Mouse (Mus musculus) cerebellum, postnatal 36 days (tissue): Measurements from ENCODE around the gene Il33.

Experiments
- DNase-seq, 2 experiments: peaks; one replicate each; pipeline ENCODE4 v3.0.0; 2021 to 2022; ENCODE audit warnings: mixed read lengths in 2 of 2

Gene Il33

DNA sequence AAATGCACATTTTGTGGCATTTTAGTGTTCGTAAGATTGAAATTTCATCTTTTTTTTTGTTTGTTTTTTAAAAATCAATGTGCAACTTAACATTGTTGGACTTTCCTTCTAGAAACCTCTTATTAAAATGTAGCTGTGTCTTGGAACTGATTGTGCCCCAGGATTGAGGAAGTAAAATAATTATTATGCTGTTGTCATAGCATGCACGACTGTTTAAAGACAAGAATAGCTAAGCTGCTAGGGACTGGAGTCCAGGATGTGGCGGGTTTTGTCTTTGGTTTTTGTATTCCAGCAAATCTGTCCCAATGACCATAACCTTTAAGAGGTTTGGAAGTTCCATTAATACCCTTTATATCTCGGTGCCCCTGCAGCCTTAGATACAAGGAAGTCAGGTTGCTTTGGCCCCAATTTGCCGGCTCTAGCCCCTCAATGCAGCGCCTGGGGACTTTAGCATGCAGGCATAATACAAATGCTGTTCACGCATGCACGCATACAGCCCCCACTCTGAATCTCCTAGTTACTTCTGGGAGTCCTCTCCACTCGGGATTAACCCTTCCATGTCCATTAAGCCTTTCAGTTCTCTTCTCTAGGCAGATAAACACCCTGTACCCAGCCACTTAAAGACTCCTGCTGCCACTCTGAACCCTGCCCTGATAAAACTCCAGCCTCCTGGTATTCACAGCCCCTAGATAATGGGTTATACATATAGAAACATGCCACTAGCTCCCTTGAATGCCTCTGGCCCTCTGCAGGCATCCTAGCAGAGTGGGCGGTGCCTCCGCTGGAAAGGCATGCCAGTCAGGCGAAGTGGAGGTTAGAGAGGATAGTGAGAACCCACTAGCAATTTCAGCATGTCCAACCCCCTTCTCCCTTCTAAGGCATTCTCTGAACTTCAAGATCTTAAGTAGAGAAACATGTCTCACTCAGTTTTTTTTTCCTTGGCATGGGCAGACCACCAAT lies 75.8 kb downstream of the Il33 start:
- no peak for DNase-seq

- DNase-seq = no peak
Observed at GRCm38 (mm10) chr19:30001550-30001949, 76.6 kb downstream of the Il33 start.

DNA sequence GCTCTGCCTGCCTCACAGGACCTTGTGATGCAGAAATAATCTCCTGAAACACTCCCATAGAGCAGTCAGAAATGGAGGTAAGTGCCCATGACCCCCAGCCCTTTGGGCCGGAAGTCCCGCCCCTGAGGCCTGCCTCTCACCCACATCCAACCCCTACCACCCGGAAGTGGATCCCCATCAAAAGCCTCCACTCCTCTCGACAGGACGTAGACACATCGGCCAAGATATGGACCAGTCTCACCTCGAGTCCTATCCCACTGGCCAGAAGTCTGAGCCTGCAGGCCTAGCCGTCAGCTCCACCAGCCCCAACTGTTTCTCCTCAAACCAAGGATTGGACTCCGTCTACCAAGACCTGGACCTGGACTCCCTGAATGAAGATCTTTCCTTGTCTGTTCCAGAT lies 78.7 kb downstream of the Il33 start, which contains the start of gene Trpd52l3:
Gene Trpd52l3 (plus strand): TSS at position 170 of the 400 bp plus-strand sequence.
- DNase-seq = no peak

DNA sequence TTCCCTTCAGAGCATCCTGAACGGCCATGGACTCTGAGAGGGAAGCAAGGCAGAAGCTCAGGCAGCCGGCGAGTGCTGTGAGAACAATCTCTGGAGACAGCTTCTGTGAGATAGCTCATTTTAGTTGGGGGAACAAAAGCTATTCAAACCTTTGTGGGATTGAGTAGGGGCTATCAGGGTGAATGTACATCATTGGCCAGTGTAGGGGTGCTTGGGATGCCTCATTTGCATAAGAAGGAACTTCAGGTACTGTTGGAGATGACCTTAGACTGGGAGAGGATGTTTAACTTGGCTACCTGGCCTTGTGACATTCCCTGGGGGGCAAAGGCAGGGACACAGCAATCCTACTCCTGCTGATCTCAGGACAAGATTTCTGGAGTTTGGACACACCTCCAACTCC lies 81.5 kb downstream of the Il33 start:
- no peak for DNase-seq
